Mouse (Mus musculus) midbrain, embryonic 10.5 days (tissue): ENCODE data around the gene Hoxa13. TPM values are rescaled to one million over a fixed set of nuclear protein-coding genes. Genes with fewer than 3 reads are reported as not detected.
A peak's percentile ranks its signal among the peaks of the same experiment; 100 is the strongest.

Experiments used
- DNase-seq: peaks from one replicate; pipeline ENCODE4 v3.0.0-alpha.2; 2017; ENCODE audit warnings: low spot score
- H3K27ac ChIP-seq: fragments of 300-500 bp; sonication (generic); replicated peaks from 2 replicates; pipeline ENCODE4 v1.5.1; 2016; ENCODE audit warnings: mild to moderate bottlenecking
- H3K27me3 ChIP-seq: fragments of 300-500 bp; sonication (generic); 2 replicates; pipeline ENCODE4 v1.6.1; 2016; ENCODE audit warnings: low read depth, mild to moderate bottlenecking; ENCODE audit not compliant: poor library complexity, severe bottlenecking
- H3K36me3 ChIP-seq: fragments of 300-500 bp; sonication (generic); 2 replicates; pipeline ENCODE4 v1.6.1; 2016; ENCODE audit warnings: mild to moderate bottlenecking, moderate library complexity
- H3K4me1 ChIP-seq: fragments of 300-500 bp; sonication (generic); 2 replicates; pipeline ENCODE4 v1.6.1; 2016
- H3K4me3 ChIP-seq: fragments of 300-500 bp; sonication (generic); 2 replicates; pipeline ENCODE4 v1.5.1; 2016; ENCODE audit warnings: mild to moderate bottlenecking, moderate library complexity
- H3K9me3 ChIP-seq: fragments of 300-500 bp; sonication (generic); replicated peaks from 2 replicates; pipeline ENCODE4 v1.6.1; 2016; ENCODE audit warnings: mild to moderate bottlenecking
- WGBS: fragments of 180-500 bp; shearing (Covaris S2); methylation state at CpG from one replicate; pipeline ENCODE4 v1.1.7; 2016; 5-methylcytosine and 5-hydroxymethylcytosine counted together
- microRNA counts: library from miRNA; unstranded; fragments of <30 nt; microRNA quantifications from one replicate; lab custom pipeline; 2017
- microRNA-seq: library from miRNA; unstranded; fragments of <30 nt; microRNA quantifications from one replicate; pipeline ENCODE4, GENCODE M21; 2017
- polyA plus RNA-seq: library from polyadenylated mRNA; unstranded; fragments of >200 nt; fragmentation: Nextera tagmentation; extraction: Ambion mirVana; gene quantifications from 2 replicates; pipeline ENCODE4 v1.2.1, GENCODE M21; 2016

Gene Hoxa13
- polyA plus RNA-seq, 1 experiment from 2014 or later, result not detected

- Histone ChIP-seq H3K36me3 (no peaks in the 10 kb centered on the region), H3K4me1 (peaks cover 9% of the 10 kb centered on the region; the same call in 1 of the 2 replicates), H3K27me3 (peaks cover 100% of the 10 kb centered on the region), H3K27ac (no peak overlapping the region), H3K9me3 (no peaks in the 10 kb centered on the region), H3K4me3 (no peak overlapping the region)
- no peak for DNase-seq
- 7% methylated on average over 12 of the region's 12 CpGs for whole genome bisulfite sequencing
Observed at GRCm38 (mm10) chr6:52209685-52210046, 51.0 kb downstream of the Hoxa13 start.

- Histone ChIP-seq H3K9me3 (no peaks in the 10 kb centered on the region), H3K27ac (no peak overlapping the region), H3K36me3 (no peaks in the 10 kb centered on the region), H3K4me3 (peak overlapping the region; percentile 18; the same call in 1 of the 2 replicates), H3K4me1 (peaks cover 14% of the 10 kb centered on the region), H3K27me3 (peaks cover 100% of the 10 kb centered on the region)
- DNase-seq, result no peak
- WGBS, result 3% methylated on average over 18 of the region's 18 CpGs
Observed at GRCm38 (mm10) chr6:52208868-52209684, 51.6 kb downstream of the Hoxa13 start.

- peaks cover 22% of the 10 kb centered on the region for H3K4me1 ChIP-seq
- H3K36me3 ChIP-seq, result no peaks in the 10 kb centered on the region
- no peaks in the 10 kb centered on the region for H3K9me3 ChIP-seq
- WGBS, result under 1% methylated on average over 47 of the region's 47 CpGs
- DNase-seq, result no peak
- H3K27ac ChIP-seq, result no peak within 1 kb of the TSS
- H3K27me3 ChIP-seq, result peaks cover 100% of the 10 kb centered on the region
- H3K4me3 ChIP-seq, result peak within 1 kb of the TSS; percentile 18; the same call in 1 of the 2 replicates
Observed at GRCm38 (mm10) chr6:52208072-52208867, 52.4 kb downstream of the Hoxa13 start, which contains the start of gene Hoxa6. Hoxa6 (minus strand) TSS chr6:52208722.

MicroRNAs within 50 kb of the gene (microRNA counts, 519-probe panel; counts per million panel counts)
- not detected for microRNA mmu-miR-196b (lab: Ali Mortazavi, UCI)

Small RNA genes within 50 kb of the gene (microRNA-seq; reads per million reads assigned to microRNA genes)
- gene Mir196b, result 77.8 reads per million, percentile 47 among the genes with 10 or more reads in this experiment

Other genes with a start within 250 kb of the Hoxa13 start
- 8.6 and 10.2 TPM in 2 replicates for gene Skap2, start 248.3 kb downstream of the Hoxa13 start, polyA plus RNA-seq
- 0.32 and 0.47 TPM in 2 replicates for gene Hoxa1, start 102.6 kb downstream of the Hoxa13 start, polyA plus RNA-seq
- gene Hoxa2, start 96.0 kb downstream of the Hoxa13 start, polyA plus RNA-seq, result 0.26 and 1.9 TPM in 2 replicates
- not detected in 2 replicates for gene 5730596B20Rik, start 83.4 kb downstream of the Hoxa13 start, polyA plus RNA-seq
- gene Hoxa4, start 69.1 kb downstream of the Hoxa13 start, polyA plus RNA-seq, result not detected in 2 replicates
- gene Hoxa5, start 56.3 kb downstream of the Hoxa13 start, polyA plus RNA-seq, result not detected in 2 replicates
- gene Hoxa6, start 52.2 kb downstream of the Hoxa13 start, polyA plus RNA-seq, result not detected in 2 replicates
- not detected in 2 replicates for gene Hoxa3, start 47.5 kb downstream of the Hoxa13 start, polyA plus RNA-seq
- gene Gm28308, start 47.5 kb downstream of the Hoxa13 start, polyA plus RNA-seq, result not detected in 2 replicates
- not detected in 2 replicates for gene Hoxa7, start 39.0 kb downstream of the Hoxa13 start, polyA plus RNA-seq
- not detected in 2 replicates for gene Hoxa9, start 29.8 kb downstream of the Hoxa13 start, polyA plus RNA-seq
- 0.06 TPM in 1 of 2 replicates, not detected in the other for gene Hoxa10, start 20.0 kb downstream of the Hoxa13 start, polyA plus RNA-seq
- not detected in 2 replicates for gene Hoxa11, start 15.1 kb downstream of the Hoxa13 start, polyA plus RNA-seq
- 0.15 and 0.29 TPM in 2 replicates for gene Evx1, start 52.6 kb upstream of the Hoxa13 start, polyA plus RNA-seq